Mouse (Mus musculus) fat pad, adult 2 months (tissue): ENCODE measurements around the gene Ccdc51.

Experiments used
- DNase-seq: peaks from one replicate; pipeline ENCODE4 v3.0.0-alpha.2; 2011; ENCODE audit warnings: low read depth, low spot score; ENCODE audit errors: extremely low read depth

Gene Ccdc51

DNA sequence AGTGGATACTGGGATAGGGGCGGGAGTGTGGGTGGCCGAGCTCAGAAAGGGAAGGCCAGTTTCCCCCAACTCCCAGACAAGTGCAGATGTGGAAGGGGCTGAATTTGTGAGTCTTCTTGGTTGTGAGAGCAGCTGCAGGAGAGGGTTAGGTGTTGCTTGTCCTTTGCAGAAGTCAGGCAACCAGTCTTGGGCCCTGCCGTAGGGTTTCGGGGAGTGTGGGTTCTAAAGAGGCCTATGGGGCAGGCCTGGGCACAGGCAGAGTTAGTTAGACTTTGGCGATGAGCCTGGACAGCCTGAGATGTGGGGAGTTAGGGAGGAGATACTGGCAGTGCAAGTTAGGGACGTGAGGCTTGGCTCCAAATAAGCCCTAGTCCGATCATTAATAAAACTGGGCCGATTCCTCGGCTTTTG, 14.0 kb downstream of the Ccdc51 start:
- no peak for DNase-seq

DNA sequence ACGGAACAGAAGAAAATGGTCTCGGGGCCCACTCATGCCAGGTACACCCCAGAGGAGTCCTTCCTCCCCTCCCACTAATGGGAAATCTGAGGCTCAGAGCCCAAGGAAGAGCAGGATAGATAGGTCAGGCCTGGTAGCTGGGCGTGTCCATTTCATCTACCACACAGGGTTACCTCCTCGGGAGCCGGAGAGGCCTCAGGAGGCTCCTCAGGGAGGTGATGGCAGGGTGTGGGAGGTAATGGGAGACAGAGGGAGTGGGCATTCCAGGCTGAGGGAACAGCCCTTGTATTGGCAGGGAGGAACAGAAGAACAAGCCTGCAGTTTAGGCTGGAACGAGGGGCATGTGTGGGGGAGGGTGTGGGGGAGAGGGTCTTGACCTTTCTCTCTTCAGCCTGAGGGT, 14.6 kb downstream of the Ccdc51 start:
- DNase-seq = no peak

DNA sequence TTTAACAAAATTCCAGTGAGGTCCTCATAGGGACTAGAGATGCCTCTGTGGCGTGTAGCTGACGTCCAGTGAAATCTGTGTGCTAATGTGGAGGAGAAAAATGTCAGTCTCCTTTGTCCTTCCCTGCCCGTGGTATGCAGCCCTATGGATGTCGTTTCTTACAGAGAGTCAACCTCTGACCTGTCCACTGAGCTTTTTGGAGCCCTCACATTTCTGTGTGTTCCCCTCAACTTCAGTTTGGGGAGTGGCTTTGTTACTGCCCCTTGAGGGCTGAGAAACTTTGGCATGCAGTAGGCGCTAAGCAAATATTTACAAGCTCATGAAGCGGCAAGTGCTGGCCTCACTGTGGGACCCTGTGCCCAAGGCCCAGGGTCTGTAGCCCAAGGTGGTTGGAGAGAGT, 15.0 kb downstream of the Ccdc51 start:
- DNase-seq = no peak

DNA sequence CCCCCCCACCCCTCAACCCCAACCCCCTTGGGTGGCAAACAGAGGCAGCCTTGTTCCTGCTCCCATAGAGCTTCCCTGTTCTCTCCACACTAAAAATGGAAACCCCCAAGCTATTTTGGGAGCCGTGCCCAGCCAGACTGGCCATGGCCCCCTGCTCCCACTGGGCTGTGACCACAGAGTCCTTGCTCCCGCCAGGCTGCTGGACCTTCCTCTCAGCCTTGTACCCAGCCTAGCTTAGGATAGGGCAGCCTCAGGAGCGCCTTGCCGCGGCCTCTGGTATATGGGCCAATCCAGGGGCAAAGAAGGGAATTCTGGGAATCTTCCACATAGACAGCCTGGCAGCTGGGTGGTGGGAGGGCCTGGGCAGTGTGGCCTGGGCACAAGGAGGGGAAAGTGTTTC, 15.5 kb downstream of the Ccdc51 start:
- DNase-seq = no peak

DNA sequence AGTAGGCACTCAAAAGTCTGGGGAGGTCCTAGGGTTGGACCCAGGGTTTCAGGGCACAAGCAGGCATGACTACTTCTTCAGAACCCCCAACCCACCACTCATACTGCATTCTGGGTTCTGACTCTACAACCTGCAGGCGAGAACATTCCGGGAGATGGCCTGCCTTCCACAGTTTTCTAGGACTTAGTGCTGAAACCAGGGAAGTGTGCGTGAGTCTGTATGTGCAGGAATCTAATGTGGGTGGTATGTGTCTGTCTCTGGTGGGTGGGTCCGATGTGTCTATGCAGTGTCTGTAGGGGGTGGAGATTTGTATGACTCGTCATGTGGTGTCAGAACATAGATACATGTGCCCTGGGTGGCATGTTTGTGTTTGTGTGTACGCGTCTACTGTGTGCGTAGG, 16.1 kb downstream of the Ccdc51 start:
- no peak for DNase-seq

DNA sequence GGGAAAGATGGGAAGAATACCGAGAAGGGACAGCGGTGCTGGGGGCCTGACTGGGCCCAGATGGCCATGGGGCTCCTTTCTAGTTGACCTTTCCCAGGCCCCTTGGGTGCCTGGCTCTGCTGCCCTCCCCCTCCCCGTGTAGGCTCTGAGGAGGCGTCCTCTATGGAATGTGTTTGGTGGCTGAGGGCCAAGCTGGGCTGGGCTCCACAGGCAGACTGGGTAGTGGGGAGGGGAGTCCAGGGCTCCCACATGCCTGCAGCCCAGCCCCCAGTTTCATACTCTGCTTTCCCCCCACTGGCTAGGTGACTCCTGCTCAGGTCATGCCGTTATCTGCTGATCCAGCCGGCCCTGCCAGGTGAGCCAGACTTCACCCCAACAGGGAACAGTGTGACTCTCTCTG, 16.7 kb downstream of the Ccdc51 start:
- no peak for DNase-seq

DNA sequence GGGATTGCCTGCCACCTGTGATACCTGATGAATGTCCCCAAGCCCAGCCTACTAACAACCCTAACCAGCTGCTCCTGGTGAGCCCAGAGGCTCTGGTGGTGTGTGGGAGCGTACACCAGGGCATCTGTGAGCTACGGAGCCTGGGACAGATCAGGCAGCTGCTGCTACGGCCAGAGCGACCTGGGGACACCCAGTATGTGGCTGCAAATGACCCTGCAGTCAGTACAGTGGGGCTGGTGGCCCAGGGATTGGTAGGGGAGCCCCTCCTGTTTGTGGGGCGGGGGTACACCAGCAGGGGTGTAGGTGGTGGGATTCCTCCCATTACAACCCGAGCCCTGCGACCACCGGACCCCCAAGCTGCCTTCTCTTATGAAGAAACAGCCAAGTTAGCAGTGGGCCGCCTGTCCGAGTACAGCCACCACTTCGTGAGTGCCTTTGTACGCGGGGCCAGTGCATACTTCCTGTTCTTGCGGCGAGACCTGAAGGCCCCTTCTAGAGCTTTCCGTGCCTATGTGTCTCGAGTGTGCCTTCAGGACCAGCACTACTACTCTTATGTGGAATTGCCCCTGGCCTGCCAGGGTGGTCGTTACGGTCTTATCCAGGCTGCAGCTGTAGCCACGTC, 18.1 kb downstream of the Ccdc51 start:
- no peak for DNase-seq

DNA sequence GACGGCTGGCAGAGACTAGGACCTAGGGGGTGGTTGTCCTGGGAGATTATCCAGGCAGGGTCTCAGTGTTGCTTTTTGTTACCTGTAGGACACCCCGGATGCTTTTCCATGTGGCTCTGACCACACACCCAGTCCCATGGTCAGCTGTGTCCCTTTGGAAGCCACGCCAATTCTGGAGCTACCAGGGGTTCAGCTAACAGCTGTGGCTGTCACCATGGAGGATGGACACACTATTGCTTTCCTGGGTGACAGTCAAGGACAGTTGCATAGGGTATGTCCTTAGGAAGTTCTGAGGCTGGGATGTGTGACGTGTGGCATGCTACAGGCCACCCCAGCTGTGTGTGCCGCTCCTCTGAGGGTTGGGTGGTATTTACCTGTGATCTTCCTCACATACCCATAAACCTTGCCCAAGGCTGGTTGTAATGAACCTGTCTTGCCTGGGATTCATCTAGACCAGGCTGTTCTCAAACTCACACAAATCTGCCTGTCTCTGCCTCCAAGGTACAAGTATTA, 19.7 kb downstream of the Ccdc51 start:
- DNase-seq = no peak

DNA sequence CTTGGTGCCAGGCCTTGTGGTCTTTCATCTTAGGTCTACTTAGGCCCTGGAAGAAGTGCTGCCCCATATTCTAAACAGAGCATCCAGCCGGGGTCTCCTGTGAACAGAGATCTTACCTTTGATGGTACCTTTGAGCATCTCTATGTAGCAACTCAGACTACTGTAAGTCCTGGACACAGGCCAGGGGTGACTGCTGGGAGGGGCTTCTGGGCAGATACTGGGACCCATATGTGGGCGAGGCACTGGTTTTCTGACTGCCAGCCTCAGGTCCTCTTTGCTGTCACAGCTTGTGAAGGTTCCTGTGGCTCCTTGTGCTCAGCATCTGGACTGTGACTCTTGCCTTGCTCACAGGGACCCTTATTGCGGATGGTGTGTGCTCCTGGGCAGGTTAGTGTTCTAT, 20.2 kb downstream of the Ccdc51 start:
- DNase-seq = no peak

DNA sequence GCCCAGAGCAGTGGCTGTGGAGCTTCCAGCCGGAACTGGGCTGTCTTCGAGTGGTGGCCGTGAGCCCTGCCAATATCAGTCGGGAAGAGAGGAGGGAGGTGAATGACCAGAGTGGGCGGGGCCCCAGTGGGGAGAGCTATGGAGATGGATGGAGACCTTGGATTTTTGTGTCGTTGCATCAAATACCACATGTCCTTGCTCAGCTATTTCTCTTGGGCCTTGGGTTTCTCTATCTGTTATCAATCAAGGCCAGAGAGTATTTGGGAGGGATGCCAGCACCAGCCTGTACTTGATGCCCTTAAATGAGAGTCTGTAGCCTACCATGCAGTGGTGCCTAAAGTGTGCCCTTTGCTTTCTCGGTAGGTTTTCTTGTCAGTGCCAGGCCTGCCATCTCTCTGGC, 21.0 kb downstream of the Ccdc51 start:
- DNase-seq = no peak

DNA sequence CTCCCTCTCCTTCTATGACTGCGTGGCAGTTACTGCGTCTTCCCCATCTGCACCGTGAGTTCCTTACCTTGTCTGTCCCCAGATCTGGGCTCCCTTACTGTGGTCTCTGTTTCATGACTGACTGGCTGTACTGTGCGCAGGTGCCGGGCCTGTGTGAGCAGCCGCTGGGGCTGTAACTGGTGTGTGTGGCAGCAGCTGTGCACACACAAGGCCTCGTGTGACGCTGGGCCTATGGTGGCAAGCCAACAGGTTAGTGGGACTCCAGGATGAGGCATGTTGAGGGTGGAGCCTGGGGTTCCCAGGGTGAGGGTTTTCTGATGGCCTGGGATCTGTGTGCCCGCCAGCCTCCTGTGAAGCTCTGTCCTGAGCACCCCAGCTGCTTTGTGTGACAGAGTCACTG, 21.8 kb downstream of the Ccdc51 start:
- DNase-seq = no peak

DNA sequence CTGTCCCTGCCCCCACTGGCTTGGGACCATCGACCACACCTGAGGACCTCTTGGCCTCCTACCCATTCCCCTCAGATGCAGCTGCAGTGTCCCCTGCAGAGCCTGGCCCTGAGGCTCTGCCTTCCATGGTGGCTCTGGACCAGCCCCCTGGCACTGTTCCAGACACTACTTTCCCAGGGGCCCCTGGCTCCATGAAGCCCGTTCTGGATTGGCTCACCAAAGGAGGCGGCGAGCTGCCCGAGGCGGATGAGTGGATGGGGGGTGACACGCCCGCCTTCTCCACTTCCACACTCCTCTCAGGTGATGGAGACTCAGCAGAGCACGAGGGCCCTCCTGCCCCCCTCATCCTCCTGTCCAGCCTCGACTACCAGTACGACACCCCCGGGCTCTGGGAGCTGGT, 22.7 kb downstream of the Ccdc51 start:
- no peak for DNase-seq

DNA sequence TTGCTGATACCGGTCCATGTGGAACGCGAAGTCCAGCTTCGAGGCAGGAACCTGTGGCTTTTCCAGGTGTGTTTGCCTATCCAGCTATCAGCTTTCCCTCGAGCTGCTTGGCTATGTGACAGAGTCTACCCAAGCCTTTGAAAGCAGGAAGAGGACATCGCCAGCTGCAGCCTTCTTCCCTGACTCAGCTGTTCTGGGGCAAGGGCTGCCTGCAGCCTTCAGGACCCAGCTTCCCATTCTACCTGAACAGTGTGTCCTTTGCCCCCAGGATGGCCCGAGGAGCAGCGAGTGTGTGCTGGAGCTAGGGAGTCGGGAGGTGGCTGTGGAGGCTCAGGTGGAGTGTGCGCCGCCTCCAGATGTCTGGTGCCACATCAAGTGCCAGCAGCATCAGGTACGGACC, 23.4 kb downstream of the Ccdc51 start:
- no peak for DNase-seq

DNA sequence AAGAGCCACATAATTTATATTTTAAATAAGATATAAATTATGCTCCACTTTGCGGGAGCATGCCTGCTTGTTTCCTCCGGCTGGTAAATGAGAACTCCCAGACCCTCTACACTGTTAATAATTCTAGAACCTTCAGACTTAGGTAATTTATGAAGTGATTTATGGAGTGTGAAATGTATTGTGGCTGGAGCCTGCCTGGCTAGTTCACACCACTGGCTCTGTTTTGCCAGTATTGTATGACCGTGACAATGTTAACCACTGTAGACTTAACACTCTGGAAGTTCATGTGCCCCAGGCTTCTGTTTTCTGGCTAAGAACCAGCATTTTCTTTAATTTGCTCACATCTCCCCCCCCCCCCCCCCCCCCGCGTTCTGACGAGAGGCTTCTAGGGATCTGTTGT, 25.0 kb downstream of the Ccdc51 start:
- DNase-seq = no peak

DNA sequence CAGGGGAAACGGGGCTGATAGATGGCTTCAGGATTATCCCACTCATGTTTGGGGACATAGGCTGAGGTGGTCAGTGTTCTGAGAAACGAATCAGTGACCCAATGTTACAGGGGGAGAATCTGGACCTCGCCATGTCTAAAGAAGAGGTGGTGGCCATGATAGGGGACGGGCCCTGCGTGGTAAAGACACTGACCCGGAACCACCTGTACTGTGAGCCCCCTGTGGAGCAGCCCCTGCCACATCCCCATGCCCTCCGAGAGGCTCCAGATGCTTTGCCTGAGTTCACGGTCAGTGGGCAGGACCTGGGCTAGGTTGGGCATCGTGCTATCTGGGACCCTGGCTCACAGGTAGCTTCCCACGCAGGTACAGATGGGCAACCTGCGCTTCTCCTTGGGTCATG, 27.9 kb downstream of the Ccdc51 start:
- no peak for DNase-seq

DNA sequence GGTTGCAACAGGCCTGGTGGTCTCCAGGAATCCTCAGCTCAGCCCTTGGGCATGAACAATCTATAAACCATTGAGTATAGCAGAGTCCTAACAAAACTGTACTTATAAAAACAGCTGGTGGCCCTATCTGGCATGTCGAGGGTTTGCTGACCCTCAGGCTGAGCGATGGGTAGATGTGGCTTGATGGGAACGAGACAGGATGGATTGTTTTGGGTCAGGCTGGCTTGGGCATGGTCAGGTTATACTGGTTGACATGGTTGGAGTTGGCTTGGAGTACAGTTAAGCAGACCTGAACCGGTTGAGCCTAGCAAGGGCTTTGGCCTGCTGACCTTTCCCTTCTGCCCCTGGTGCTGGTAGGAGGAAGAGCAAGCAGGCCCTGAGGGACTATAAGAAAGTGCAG, 28.8 kb downstream of the Ccdc51 start:
- no peak for DNase-seq

DNA sequence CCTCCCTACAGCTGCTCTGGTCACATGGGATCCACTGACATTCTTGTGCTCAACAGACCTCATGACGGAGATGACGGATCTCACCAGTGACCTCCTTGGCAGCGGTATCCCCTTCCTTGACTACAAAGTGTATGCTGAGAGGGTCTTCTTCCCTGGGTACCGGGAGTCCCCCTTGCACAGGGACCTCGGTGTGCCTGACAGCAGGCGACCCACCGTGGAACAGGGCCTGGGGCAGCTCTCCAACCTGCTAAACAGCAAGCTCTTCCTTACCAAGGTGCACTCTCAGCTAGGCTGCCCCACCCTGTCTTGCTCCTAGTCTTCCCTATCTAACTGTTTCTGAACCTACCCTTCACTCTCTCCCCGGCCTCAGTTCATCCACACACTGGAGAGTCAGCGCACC, 29.3 kb downstream of the Ccdc51 start:
- DNase-seq = no peak

DNA sequence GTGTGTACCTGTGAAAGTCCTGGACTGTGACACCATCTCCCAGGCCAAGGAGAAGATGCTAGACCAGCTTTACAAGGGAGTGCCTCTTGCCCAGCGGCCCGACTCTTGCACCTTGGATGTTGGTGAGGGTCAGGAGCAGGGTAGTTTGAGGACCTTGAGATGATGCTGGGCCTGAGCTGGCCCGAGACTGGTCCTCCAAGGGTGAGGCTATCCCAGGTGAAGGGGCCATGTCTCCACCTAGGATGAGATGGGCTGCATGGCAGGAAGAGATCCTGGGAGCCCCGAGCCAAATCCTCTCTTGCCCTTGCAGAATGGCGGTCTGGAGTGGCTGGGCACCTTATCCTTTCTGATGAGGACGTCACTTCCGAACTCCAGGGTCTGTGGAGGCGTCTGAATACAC, 31.0 kb downstream of the Ccdc51 start:
- DNase-seq = no peak

DNA sequence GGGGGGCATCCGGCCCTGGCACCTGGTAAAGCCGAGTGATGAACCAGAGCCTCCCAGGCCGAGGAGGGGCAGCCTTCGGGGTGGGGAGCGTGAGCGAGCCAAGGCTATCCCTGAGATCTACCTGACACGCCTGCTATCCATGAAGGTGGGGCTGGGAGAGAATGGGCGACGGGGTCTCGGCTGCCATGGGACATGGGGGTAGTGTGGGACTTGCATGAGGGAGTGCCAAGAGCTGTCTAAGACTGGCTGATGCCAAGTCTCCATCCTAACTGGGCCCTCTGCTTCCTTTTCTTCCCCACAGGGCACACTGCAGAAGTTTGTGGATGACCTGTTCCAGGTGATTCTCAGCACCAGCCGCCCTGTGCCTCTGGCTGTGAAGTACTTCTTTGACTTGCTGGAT, 32.0 kb downstream of the Ccdc51 start:
- DNase-seq = no peak

DNA sequence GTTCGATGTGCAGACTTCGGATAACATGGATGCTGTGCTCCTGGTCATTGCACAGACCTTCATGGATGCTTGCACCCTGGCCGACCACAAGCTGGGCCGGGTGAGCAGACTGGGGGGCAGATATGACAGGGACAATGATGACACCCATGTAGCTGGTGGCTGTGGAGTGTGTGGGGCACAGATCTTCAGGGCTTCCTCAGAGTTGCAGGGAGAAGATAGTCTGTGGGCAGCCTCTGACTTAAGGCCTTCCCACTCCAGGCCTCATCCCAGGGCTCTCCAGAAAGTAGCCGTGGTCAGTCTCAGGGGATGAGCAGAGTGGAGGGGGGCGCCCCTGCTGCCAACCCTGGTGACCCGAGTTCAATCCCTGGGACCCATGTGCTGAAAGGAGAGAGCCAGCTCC, 32.6 kb downstream of the Ccdc51 start:
- no peak for DNase-seq

DNA sequence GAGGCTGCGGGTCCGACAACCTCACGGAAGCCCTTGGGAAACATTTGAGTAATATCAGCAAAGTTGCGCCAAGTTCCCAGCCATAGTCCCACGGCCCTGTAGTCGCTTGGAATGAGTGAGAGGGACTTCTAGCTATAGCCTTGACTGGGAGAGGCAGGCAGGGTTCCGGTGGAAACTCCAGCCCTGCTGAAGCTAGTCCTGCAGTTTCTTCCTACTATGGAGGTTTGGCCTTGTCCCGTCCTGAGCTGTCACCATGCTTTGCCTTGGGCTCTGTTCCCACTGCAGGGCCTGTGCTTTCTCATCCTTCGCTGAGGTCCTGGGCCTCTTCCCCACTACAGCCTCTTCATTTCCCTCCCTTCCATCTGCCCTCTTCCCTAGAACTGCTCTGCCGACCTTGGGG, 33.9 kb downstream of the Ccdc51 start:
- DNase-seq = no peak

DNA sequence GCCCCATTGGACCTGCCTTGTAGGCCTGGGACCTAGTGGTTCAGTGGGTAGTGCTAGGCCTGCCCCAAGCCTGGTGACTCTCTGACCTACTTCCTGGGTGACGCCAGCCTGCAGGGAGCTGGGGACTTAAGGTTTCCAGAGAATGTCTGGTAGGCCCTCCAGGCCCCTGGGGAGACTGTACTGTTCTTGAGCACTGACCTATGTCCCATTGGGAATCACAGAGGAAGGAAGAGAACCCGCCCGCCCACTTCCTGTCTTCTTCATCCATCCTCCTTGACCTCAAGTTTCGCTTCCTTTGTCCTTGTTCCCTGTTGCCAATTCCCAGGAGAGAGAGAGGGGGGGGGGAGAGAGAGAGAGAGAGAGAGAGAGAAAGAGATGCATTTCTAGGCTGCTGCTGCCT, 35.8 kb downstream of the Ccdc51 start:
- DNase-seq = no peak

DNA sequence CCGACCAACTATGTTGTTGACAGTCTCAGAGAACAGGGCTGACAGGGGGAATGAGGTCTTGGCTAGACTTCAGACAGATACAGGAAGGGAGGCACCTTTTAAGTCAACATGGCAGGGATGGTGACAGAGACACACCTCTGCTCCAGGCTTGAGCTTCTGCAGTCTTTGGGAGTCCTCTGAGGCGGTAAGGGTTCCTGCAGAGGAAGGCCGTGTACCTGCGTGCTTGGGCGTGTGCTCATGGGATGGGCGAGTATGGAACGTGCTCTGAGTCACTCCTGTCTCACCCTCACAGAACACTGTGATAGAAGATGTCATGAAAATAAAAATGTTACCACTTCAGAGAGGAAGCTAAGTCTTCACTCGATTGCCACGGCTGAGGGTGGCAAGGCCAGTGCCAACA, 37.3 kb downstream of the Ccdc51 start:
- DNase-seq = no peak

DNA sequence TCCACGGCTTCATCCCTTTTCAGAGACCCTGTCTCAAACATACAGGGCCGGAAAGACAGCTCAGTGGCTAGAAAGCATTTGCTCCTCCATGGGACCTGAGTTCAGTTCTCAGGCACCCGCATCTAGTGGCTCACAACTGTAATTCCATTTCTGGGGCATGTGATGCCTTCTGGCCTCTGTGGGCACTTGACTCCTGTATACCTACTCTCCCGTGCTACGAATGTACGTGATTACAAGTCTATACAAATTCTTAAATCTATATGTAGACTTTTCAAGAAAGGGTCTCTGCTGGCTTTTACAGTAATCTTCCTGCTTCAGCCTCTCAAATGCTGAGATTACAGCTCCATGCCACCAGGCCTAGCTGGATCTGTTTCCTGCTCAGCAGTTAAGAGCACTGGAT, 38.7 kb downstream of the Ccdc51 start:
- no peak for DNase-seq
